Mouse (Mus musculus): ENCODE results near the gene Olfr1208. TPM values are rescaled to one million over a fixed set of nuclear protein-coding genes. Genes with fewer than 3 reads are reported as not detected.

Olfr1208 gene
- not detected in 2 replicates for polyA plus RNA-seq (2014; fragmentation: Nextera tagmentation; extraction: Ambion mirVana)

DNA sequence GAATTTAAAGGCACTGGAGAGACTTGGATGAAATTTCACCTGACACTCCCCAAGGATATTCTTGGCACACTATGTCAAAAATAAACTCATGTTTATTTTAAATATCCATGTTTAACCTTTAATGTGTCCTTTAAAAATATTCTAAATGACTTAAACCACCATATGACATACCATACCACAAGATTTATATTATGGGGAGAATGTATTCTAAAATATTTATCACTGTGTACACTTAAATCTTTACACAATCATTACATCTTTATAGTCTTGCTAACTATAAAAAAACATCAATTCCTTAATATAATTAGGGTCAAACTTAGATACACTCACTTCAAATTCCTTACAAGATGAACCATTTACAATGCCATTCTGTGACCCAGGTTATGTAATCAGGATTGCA is at the start of gene Olfr1208:
Gene Olfr1208 (minus strand): TSS at position 101 of the 400 bp plus-strand sequence.
- no peaks in the 10 kb centered on the region for H3K9me3 ChIP-seq (ENCODE audit: control insufficient read depth, low read length)
- H3K4me2 ChIP-seq (ENCODE audit: low read depth, severe bottlenecking) = no peak within 1 kb of the TSS
- no peaks in the 10 kb centered on the region for H3K27me3 ChIP-seq (ENCODE audit: control insufficient read depth, insufficient read depth, low read length)
- H3K36me3 ChIP-seq (ENCODE audit: control insufficient read depth, insufficient read depth, low read length) = no peaks in the 10 kb centered on the region
- no peak for ATAC-seq (ENCODE audit: insufficient number of reproducible peaks, low FRiP score, low TSS enrichment, low read depth)
- H3K27ac ChIP-seq (replicated peaks; ENCODE audit: low read depth, low read length) = no peak within 1 kb of the TSS
- DNase-seq (ENCODE audit: low spot score) = no peak
- no peak within 1 kb of the TSS for H3K9ac ChIP-seq (ENCODE audit: low read length)
- no peaks in the 10 kb centered on the region for H3K4me1 ChIP-seq (ENCODE audit: control insufficient read depth, insufficient read depth, low read length)
- no peak within 1 kb of the TSS for H3K4me3 ChIP-seq (ENCODE audit: low read depth, low read length)

DNA sequence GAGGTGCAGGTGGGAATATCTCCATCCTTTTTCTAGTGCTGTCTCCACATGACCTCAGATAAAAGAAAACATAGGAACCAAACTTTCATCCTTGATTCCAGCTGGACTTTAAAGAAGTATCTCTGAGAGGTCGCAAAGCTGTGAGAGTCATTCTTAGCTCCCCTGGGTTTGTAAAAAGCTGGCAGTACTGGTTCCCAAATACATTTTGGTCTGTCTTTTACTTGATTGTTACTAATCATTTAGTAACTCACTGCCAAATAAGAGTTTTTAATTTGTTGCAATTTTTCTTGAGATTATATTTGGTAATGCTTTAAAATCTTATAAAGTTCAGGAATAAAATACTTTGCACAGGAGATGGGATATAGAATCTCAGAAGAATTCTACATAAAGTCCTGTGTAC is 35.9 kb upstream of the Olfr1208 start, which contains the start of gene Olfr1211:
Gene Olfr1211 (minus strand): TSS at position 101 of the 400 bp plus-strand sequence.
- no peaks in the 10 kb centered on the region for H3K27me3 ChIP-seq (ENCODE audit: control insufficient read depth, insufficient read depth, low read length)
- no peaks in the 10 kb centered on the region for H3K9me3 ChIP-seq (ENCODE audit: control insufficient read depth, low read length)
- no peaks in the 10 kb centered on the region for H3K36me3 ChIP-seq (ENCODE audit: control insufficient read depth, insufficient read depth, low read length)
- H3K27ac ChIP-seq (replicated peaks; ENCODE audit: low read depth, low read length) = no peak within 1 kb of the TSS
- H3K4me3 ChIP-seq (ENCODE audit: low read depth, low read length) = no peak within 1 kb of the TSS
- ATAC-seq (ENCODE audit: insufficient number of reproducible peaks, low FRiP score, low TSS enrichment, low read depth) (no peak), DNase-seq (ENCODE audit: low spot score) (no peak)
- 93% methylated on average over 1 of the region's 1 CpGs for WGBS
- H3K9ac ChIP-seq (ENCODE audit: low read length) = no peak within 1 kb of the TSS
- H3K4me1 ChIP-seq (ENCODE audit: control insufficient read depth, insufficient read depth, low read length) = no peaks in the 10 kb centered on the region
- H3K4me2 ChIP-seq (ENCODE audit: low read depth, severe bottlenecking) = no peak within 1 kb of the TSS

DNA sequence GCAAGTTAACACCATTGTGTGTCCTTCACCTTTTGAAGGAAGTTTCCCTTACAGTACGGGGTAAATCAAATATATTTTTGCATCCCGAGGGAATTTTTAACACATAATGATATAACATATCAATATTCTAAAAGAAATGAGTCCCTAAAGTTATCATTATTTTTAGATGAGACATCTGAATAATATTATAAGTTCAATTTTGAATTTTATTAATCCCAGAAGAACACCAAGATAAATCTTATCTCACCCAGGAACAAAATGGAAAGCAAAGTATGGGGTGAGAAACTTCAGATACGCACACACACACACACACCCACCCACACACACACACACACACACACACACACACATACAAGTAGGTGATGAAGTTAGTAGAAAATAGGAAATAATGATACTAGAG is 12.9 kb upstream of the Olfr1208 start, which contains the start of gene Olfr1209:
Gene Olfr1209 (minus strand): TSS at position 101 of the 400 bp plus-strand sequence.
- Histone ChIP-seq H3K9me3 (ENCODE audit: control insufficient read depth, low read length) (no peaks in the 10 kb centered on the region), H3K27me3 (ENCODE audit: control insufficient read depth, insufficient read depth, low read length) (no peaks in the 10 kb centered on the region), H3K4me3 (ENCODE audit: low read depth, low read length) (no peak within 1 kb of the TSS), H3K27ac (replicated peaks; ENCODE audit: low read depth, low read length) (no peak within 1 kb of the TSS), H3K9ac (ENCODE audit: low read length) (no peak within 1 kb of the TSS), H3K4me1 (ENCODE audit: control insufficient read depth, insufficient read depth, low read length) (no peaks in the 10 kb centered on the region), H3K4me2 (ENCODE audit: low read depth, severe bottlenecking) (no peak within 1 kb of the TSS), H3K36me3 (ENCODE audit: control insufficient read depth, insufficient read depth, low read length) (no peaks in the 10 kb centered on the region)
- ATAC-seq (ENCODE audit: insufficient number of reproducible peaks, low FRiP score, low TSS enrichment, low read depth) (no peak), DNase-seq (ENCODE audit: low spot score) (no peak)
- WGBS = 90% methylated on average over 3 of the region's 3 CpGs

DNA sequence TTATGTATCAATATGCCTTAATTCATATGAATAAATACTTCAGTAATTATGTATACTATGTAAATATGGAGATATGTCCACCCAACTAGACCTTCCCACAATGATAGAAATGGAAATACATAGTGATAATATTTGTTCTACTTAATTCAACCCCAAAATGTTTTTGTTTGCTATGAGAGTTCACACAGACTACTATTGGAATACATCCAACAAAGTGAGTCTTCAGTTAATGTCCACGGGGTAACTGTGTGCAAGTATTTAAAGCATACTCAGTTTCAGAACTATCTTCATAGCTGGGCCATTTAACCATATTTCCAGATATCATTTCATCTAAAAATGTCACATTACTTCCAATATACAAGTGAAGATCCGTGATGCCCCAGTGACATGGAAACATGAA is 39.2 kb downstream of the Olfr1208 start, which contains the start of gene Olfr1206:
Gene Olfr1206 (plus strand): TSS at position 301 of the 400 bp plus-strand sequence.
- Histone ChIP-seq H3K4me2 (ENCODE audit: low read depth, severe bottlenecking) (no peak within 1 kb of the TSS), H3K4me3 (ENCODE audit: low read depth, low read length) (no peak within 1 kb of the TSS), H3K27ac (replicated peaks; ENCODE audit: low read depth, low read length) (no peak within 1 kb of the TSS), H3K4me1 (ENCODE audit: control insufficient read depth, insufficient read depth, low read length) (no peaks in the 10 kb centered on the region), H3K27me3 (ENCODE audit: control insufficient read depth, insufficient read depth, low read length) (no peaks in the 10 kb centered on the region), H3K9ac (ENCODE audit: low read length) (no peak within 1 kb of the TSS), H3K9me3 (ENCODE audit: control insufficient read depth, low read length) (no peaks in the 10 kb centered on the region), H3K36me3 (ENCODE audit: control insufficient read depth, insufficient read depth, low read length) (no peaks in the 10 kb centered on the region)
- DNase-seq (ENCODE audit: low spot score) = no peak
- no peak for ATAC-seq (ENCODE audit: insufficient number of reproducible peaks, low FRiP score, low TSS enrichment, low read depth)
- 92% methylated on average over 2 of the region's 2 CpGs for WGBS

DNA sequence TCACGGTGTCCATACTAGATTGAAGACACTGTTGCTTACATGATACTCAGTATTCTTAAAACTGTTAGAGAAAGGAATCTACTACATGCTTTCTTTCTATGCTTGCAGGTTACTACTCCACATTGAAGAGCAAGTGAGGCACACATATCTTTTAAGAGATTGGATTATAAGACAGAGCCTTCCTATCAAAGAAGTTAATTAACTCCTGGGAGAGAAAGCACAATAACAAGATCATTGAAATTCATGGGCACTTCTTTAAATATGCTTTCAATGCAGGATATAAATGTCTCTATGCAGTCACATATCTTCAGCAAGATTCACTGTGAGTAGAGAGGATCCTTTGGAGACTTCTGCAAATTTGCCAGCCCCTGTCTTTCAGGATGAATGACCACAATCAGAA is 53.1 kb downstream of the Olfr1208 start, which contains the start of gene Olfr1204:
Gene Olfr1204 (plus strand): TSS at position 301 of the 400 bp plus-strand sequence.
- ATAC-seq (ENCODE audit: insufficient number of reproducible peaks, low FRiP score, low TSS enrichment, low read depth) = no peak
- no peak within 1 kb of the TSS for H3K27ac ChIP-seq (replicated peaks; ENCODE audit: low read depth, low read length)
- WGBS = 94% methylated on average over 1 of the region's 1 CpGs

More for the DNA sequence above, 53.1 kb downstream of the Olfr1208 start, which contains the start of gene Olfr1204:
- H3K4me3 ChIP-seq (ENCODE audit: low read depth, low read length) = no peak within 1 kb of the TSS
- H3K9me3 ChIP-seq (ENCODE audit: control insufficient read depth, low read length) = no peaks in the 10 kb centered on the region
- H3K4me1 ChIP-seq (ENCODE audit: control insufficient read depth, insufficient read depth, low read length) = no peaks in the 10 kb centered on the region
- DNase-seq (ENCODE audit: low spot score) = no peak
- H3K36me3 ChIP-seq (ENCODE audit: control insufficient read depth, insufficient read depth, low read length) = no peaks in the 10 kb centered on the region
- H3K4me2 ChIP-seq (ENCODE audit: low read depth, severe bottlenecking) = no peak within 1 kb of the TSS
- H3K27me3 ChIP-seq (ENCODE audit: control insufficient read depth, insufficient read depth, low read length) = no peaks in the 10 kb centered on the region
- H3K9ac ChIP-seq (ENCODE audit: low read length) = no peak within 1 kb of the TSS

Other genes starting within 250 kb of the Olfr1208 start
- not detected in 2 replicates for gene Olfr1193, start 226.7 kb downstream of the Olfr1208 start, polyA plus RNA-seq (2014; fragmentation: Nextera tagmentation; extraction: Ambion mirVana)
- gene Olfr1195, start 213.1 kb downstream of the Olfr1208 start, polyA plus RNA-seq (2014; fragmentation: Nextera tagmentation; extraction: Ambion mirVana) = not detected in 2 replicates
- gene Olfr1196, start 197.7 kb downstream of the Olfr1208 start, polyA plus RNA-seq (2014; fragmentation: Nextera tagmentation; extraction: Ambion mirVana) = not detected in 2 replicates
- gene Olfr1197, start 169.9 kb downstream of the Olfr1208 start, polyA plus RNA-seq (2014; fragmentation: Nextera tagmentation; extraction: Ambion mirVana) = not detected in 2 replicates
- not detected in 2 replicates for gene Olfr1198, start 150.9 kb downstream of the Olfr1208 start, polyA plus RNA-seq (2014; fragmentation: Nextera tagmentation; extraction: Ambion mirVana)
- not detected in 2 replicates for gene Olfr1199, start 141.8 kb downstream of the Olfr1208 start, polyA plus RNA-seq (2014; fragmentation: Nextera tagmentation; extraction: Ambion mirVana)
- gene Olfr1200, start 131.8 kb downstream of the Olfr1208 start, polyA plus RNA-seq (2014; fragmentation: Nextera tagmentation; extraction: Ambion mirVana) = not detected in 2 replicates
- not detected in 2 replicates for gene Olfr1201, start 109.3 kb downstream of the Olfr1208 start, polyA plus RNA-seq (2014; fragmentation: Nextera tagmentation; extraction: Ambion mirVana)
- not detected in 2 replicates for gene Olfr1202, start 87.8 kb downstream of the Olfr1208 start, polyA plus RNA-seq (2014; fragmentation: Nextera tagmentation; extraction: Ambion mirVana)
- gene Olfr1205, start 72.6 kb downstream of the Olfr1208 start, polyA plus RNA-seq (2014; fragmentation: Nextera tagmentation; extraction: Ambion mirVana) = not detected in 2 replicates
- not detected in 2 replicates for gene Olfr1204, start 53.0 kb downstream of the Olfr1208 start, polyA plus RNA-seq (2014; fragmentation: Nextera tagmentation; extraction: Ambion mirVana)
- gene Olfr1206, start 39.1 kb downstream of the Olfr1208 start, polyA plus RNA-seq (2014; fragmentation: Nextera tagmentation; extraction: Ambion mirVana) = not detected in 2 replicates
- not detected in 2 replicates for gene Olfr1209, start 12.8 kb upstream of the Olfr1208 start, polyA plus RNA-seq (2014; fragmentation: Nextera tagmentation; extraction: Ambion mirVana)
- not detected in 2 replicates for gene Olfr1211, start 35.8 kb upstream of the Olfr1208 start, polyA plus RNA-seq (2014; fragmentation: Nextera tagmentation; extraction: Ambion mirVana)
- not detected in 2 replicates for gene Olfr1212, start 51.7 kb upstream of the Olfr1208 start, polyA plus RNA-seq (2014; fragmentation: Nextera tagmentation; extraction: Ambion mirVana)
- not detected in 2 replicates for gene Gm13762, start 78.0 kb upstream of the Olfr1208 start, polyA plus RNA-seq (2014; fragmentation: Nextera tagmentation; extraction: Ambion mirVana)
- not detected in 2 replicates for gene Olfr1214, start 90.3 kb upstream of the Olfr1208 start, polyA plus RNA-seq (2014; fragmentation: Nextera tagmentation; extraction: Ambion mirVana)
- gene Olfr1215, start 104.7 kb upstream of the Olfr1208 start, polyA plus RNA-seq (2014; fragmentation: Nextera tagmentation; extraction: Ambion mirVana) = not detected in 2 replicates
- not detected in 2 replicates for gene Olfr1216, start 116.0 kb upstream of the Olfr1208 start, polyA plus RNA-seq (2014; fragmentation: Nextera tagmentation; extraction: Ambion mirVana)
- gene Olfr1217, start 129.8 kb upstream of the Olfr1208 start, polyA plus RNA-seq (2014; fragmentation: Nextera tagmentation; extraction: Ambion mirVana) = not detected in 2 replicates
- not detected in 2 replicates for gene Olfr1218, start 158.9 kb upstream of the Olfr1208 start, polyA plus RNA-seq (2014; fragmentation: Nextera tagmentation; extraction: Ambion mirVana)
- not detected in 2 replicates for gene Olfr1219, start 181.2 kb upstream of the Olfr1208 start, polyA plus RNA-seq (2014; fragmentation: Nextera tagmentation; extraction: Ambion mirVana)
- not detected in 2 replicates for gene Olfr1220, start 204.5 kb upstream of the Olfr1208 start, polyA plus RNA-seq (2014; fragmentation: Nextera tagmentation; extraction: Ambion mirVana)
- gene Olfr1221, start 215.0 kb upstream of the Olfr1208 start, polyA plus RNA-seq (2014; fragmentation: Nextera tagmentation; extraction: Ambion mirVana) = not detected in 2 replicates
- gene Olfr1222, start 230.7 kb upstream of the Olfr1208 start, polyA plus RNA-seq (2014; fragmentation: Nextera tagmentation; extraction: Ambion mirVana) = not detected in 2 replicates
- gene Olfr1223, start 249.2 kb upstream of the Olfr1208 start, polyA plus RNA-seq (2014; fragmentation: Nextera tagmentation; extraction: Ambion mirVana) = not detected in 2 replicates